Mouse (Mus musculus) heart, embryonic 16.5 days (tissue): ENCODE measurements at regions not wholly inside any gene's neighbourhood (a gene's known extent, or its start where the extent isn't known, plus 50 kb on each side); places are given as distances from the start of the nearest gene placed in this dataset.
A peak's percentile ranks its signal among the peaks of the same experiment; 100 is the strongest.

Experiments used
- ATAC-seq: fragments of 200-750 bp; cut with Nextera tagmentation; replicated peaks from 2 replicates; pipeline ENCODE4 v1.8.0; 2017; ENCODE audit warnings: moderate number of reproducible peaks; ENCODE audit not compliant: insufficient read depth, low FRiP score; ENCODE audit errors: extremely low read depth
- H3K27ac ChIP-seq: fragments of 300-500 bp; sonication (generic); 2 replicates; pipeline ENCODE4 v1.5.1; 2014; ENCODE audit warnings: mild to moderate bottlenecking, low read length, control low read depth, moderate library complexity
- H3K27me3 ChIP-seq: fragments of 300-500 bp; sonication (generic); 2 replicates; pipeline ENCODE4 v1.6.1; 2014; ENCODE audit warnings: low read length, mixed read lengths; ENCODE audit not compliant: control insufficient read depth, insufficient read depth
- H3K36me3 ChIP-seq: fragments of 300-500 bp; sonication (generic); 2 replicates; pipeline ENCODE4 v1.6.1; 2014; ENCODE audit not compliant: control insufficient read depth, insufficient read depth
- H3K4me1 ChIP-seq: fragments of 300-500 bp; sonication (generic); 2 replicates; pipeline ENCODE4 v1.6.1; 2014; ENCODE audit warnings: low read length, mixed read lengths; ENCODE audit not compliant: control insufficient read depth, insufficient read depth
- H3K4me2 ChIP-seq: fragments of 300-500 bp; sonication (generic); 2 replicates; pipeline ENCODE4 v1.6.1; 2014; ENCODE audit warnings: low read depth, mild to moderate bottlenecking, control low read depth, low read length
- H3K4me3 ChIP-seq: fragments of 300-500 bp; sonication (generic); 2 replicates; pipeline ENCODE4 v1.5.1; 2014; ENCODE audit warnings: mild to moderate bottlenecking, control low read depth, low read length
- H3K9ac ChIP-seq: fragments of 300-500 bp; sonication (generic); 2 replicates; pipeline ENCODE4 v1.6.1; 2014; ENCODE audit warnings: low read length, control low read depth
- H3K9me3 ChIP-seq: fragments of 300-500 bp; sonication (generic); replicated peaks from 2 replicates; pipeline ENCODE4 v1.6.1; 2016; ENCODE audit warnings: low read length; ENCODE audit not compliant: control insufficient read depth
- WGBS: fragments of 180-500 bp; shearing (Covaris S2); extraction: QIAGEN DNeasy Blood & Tissue Kit; methylation state at CpG from one replicate; pipeline ENCODE4 v1.1.7; 2014; 5-methylcytosine and 5-hydroxymethylcytosine counted together

- no peak overlapping the region for H3K4me2 ChIP-seq
- no peak for ATAC-seq
- 0 out of 2 replicates have a peak, but pooled peaks cover 2% of the 10 kb centered on the region for H3K4me1 ChIP-seq
- no peaks in the 10 kb centered on the region for H3K36me3 ChIP-seq
- no peak overlapping the region for H3K4me3 ChIP-seq
- H3K9ac ChIP-seq = no peak overlapping the region
- WGBS = 64% methylated on average over 10 of the region's 10 CpGs
- H3K9me3 ChIP-seq = no peaks in the 10 kb centered on the region
- no peak overlapping the region for H3K27ac ChIP-seq
- H3K27me3 ChIP-seq = no peaks in the 10 kb centered on the region
These were observed 346.5 kb downstream of the Wdr11 start for GRCm38 (mm10) chr7:129938141-129938540.

- no peaks in the 10 kb centered on the region for H3K9me3 ChIP-seq
- H3K36me3 ChIP-seq = no peaks in the 10 kb centered on the region
- H3K4me1 ChIP-seq = no peaks in the 10 kb centered on the region
- no peaks in the 10 kb centered on the region for H3K27me3 ChIP-seq
- no peak for ATAC-seq
- H3K9ac ChIP-seq = no peak overlapping the region
- WGBS = 83% methylated on average over 5 of the region's 5 CpGs
- H3K27ac ChIP-seq = no peak overlapping the region
- H3K4me2 ChIP-seq = no peak overlapping the region
- H3K4me3 ChIP-seq = no peak overlapping the region
These were observed 347.6 kb downstream of the Wdr11 start for GRCm38 (mm10) chr7:129939266-129939665.

- H3K36me3 ChIP-seq = no peaks in the 10 kb centered on the region
- H3K27ac ChIP-seq = no peak overlapping the region
- no peaks in the 10 kb centered on the region for H3K27me3 ChIP-seq
- peaks cover 3% of the 10 kb centered on the region; the same call in 1 of the 2 replicates for H3K4me1 ChIP-seq
- H3K9ac ChIP-seq = no peak overlapping the region
- WGBS = 77% methylated on average over 9 of the region's 9 CpGs
- no peak overlapping the region for H3K4me3 ChIP-seq
- ATAC-seq = no peak
- H3K4me2 ChIP-seq = no peak overlapping the region
- no peaks in the 10 kb centered on the region for H3K9me3 ChIP-seq
These were observed 349.8 kb downstream of the Wdr11 start for GRCm38 (mm10) chr7:129941311-129942029.

DNA sequence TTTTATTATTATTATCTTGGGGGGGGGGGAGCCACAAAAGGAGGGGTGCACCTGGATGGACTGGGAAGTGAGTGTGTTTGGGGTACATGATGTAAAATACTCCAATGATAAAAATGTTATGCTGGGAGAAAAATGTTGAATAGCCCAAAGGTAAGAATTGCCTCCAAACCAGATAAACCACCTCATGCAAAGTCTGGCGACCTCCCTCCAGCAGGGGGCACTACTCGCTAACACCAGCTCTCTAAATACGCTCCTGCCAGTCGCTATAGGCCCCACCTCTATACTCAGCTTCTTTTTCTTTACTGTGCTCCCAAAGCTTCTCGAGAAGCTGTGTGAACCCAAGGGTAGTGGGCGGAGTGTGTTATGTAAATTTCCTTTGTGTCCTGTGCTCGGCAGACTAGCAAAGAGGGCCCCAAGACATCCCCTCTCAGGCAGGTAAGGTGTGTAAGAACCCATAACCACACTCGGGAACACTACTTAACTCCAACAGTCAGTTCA is 357.0 kb downstream of the Wdr11 start:
- Histone ChIP-seq H3K9ac (no peak overlapping the region), H3K4me3 (no peak overlapping the region), H3K36me3 (no peaks in the 10 kb centered on the region), H3K4me2 (no peak overlapping the region), H3K4me1 (peaks cover 6% of the 10 kb centered on the region), H3K27me3 (no peaks in the 10 kb centered on the region), H3K9me3 (peaks cover 3% of the 10 kb centered on the region; the same call in 1 of the 2 replicates), H3K27ac (no peak overlapping the region)
- ATAC-seq = no peak
- WGBS = 79% methylated on average over 8 of the region's 8 CpGs

GRCm38 (mm10) chr7:129950456-129950855 is 358.8 kb downstream of the Wdr11 start:
- H3K4me2 ChIP-seq = no peak overlapping the region
- no peak overlapping the region for H3K4me3 ChIP-seq
- WGBS = 93% methylated on average over 1 of the region's 1 CpGs
- no peak overlapping the region for H3K9ac ChIP-seq
- H3K4me1 ChIP-seq = peaks cover 3% of the 10 kb centered on the region; the same call in 1 of the 2 replicates
- no peak overlapping the region for H3K27ac ChIP-seq
- H3K36me3 ChIP-seq = no peaks in the 10 kb centered on the region
- no peaks in the 10 kb centered on the region for H3K27me3 ChIP-seq
- ATAC-seq = no peak
- H3K9me3 ChIP-seq = peaks cover 3% of the 10 kb centered on the region; the same call in 1 of the 2 replicates

- 76% methylated on average over 3 of the region's 3 CpGs for WGBS
- no peaks in the 10 kb centered on the region for H3K36me3 ChIP-seq
- H3K9ac ChIP-seq = no peak overlapping the region
- no peak overlapping the region for H3K27ac ChIP-seq
- no peaks in the 10 kb centered on the region for H3K9me3 ChIP-seq
- H3K4me3 ChIP-seq = no peak overlapping the region
- no peak overlapping the region for H3K4me2 ChIP-seq
- H3K27me3 ChIP-seq = no peaks in the 10 kb centered on the region
- no peak for ATAC-seq
- H3K4me1 ChIP-seq = no peaks in the 10 kb centered on the region
These were observed 366.7 kb downstream of the Wdr11 start for GRCm38 (mm10) chr7:129958379-129958778.

- no peak overlapping the region for H3K4me2 ChIP-seq
- no peaks in the 10 kb centered on the region for H3K9me3 ChIP-seq
- no peak overlapping the region for H3K27ac ChIP-seq
- H3K27me3 ChIP-seq = no peaks in the 10 kb centered on the region
- WGBS = 82% methylated on average over 12 of the region's 12 CpGs
- H3K9ac ChIP-seq = no peak overlapping the region
- peaks cover 8% of the 10 kb centered on the region for H3K4me1 ChIP-seq
- no peak overlapping the region for H3K4me3 ChIP-seq
- ATAC-seq = no peak
- no peaks in the 10 kb centered on the region for H3K36me3 ChIP-seq
These were observed 370.9 kb downstream of the Wdr11 start for GRCm38 (mm10) chr7:129962575-129962974.

DNA sequence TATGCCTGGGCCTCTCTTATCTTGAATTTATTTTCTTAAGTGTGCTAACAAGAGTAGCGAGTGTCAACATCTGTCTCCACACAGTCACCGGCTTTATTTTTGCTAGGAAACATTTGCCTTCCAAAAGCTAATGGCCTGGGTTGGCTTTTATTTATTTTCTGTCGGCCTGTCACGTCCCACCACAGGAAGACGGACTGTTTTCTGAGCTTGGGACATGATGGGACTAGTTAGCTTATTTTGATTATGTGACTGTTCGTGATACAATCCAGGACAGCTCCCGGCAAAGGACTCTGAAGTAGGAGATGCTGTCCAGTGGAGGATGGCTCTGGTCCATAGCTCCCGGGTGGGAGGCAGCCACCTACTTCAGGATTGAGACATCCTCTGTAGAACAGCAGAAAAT is 372.5 kb downstream of the Wdr11 start:
- H3K4me3 ChIP-seq = no peak overlapping the region
- no peak overlapping the region for H3K4me2 ChIP-seq
- H3K4me1 ChIP-seq = peaks cover 8% of the 10 kb centered on the region
- H3K36me3 ChIP-seq = no peaks in the 10 kb centered on the region
- peak overlapping the region; percentile 10; the same call in 1 of the 2 replicates for H3K27ac ChIP-seq
- H3K9ac ChIP-seq = no peak overlapping the region
- 20% methylated on average over 8 of the region's 8 CpGs for WGBS
- H3K27me3 ChIP-seq = no peaks in the 10 kb centered on the region
- no peaks in the 10 kb centered on the region for H3K9me3 ChIP-seq
- ATAC-seq = peak; percentile 55; the same call in 1 of the 2 replicates

DNA sequence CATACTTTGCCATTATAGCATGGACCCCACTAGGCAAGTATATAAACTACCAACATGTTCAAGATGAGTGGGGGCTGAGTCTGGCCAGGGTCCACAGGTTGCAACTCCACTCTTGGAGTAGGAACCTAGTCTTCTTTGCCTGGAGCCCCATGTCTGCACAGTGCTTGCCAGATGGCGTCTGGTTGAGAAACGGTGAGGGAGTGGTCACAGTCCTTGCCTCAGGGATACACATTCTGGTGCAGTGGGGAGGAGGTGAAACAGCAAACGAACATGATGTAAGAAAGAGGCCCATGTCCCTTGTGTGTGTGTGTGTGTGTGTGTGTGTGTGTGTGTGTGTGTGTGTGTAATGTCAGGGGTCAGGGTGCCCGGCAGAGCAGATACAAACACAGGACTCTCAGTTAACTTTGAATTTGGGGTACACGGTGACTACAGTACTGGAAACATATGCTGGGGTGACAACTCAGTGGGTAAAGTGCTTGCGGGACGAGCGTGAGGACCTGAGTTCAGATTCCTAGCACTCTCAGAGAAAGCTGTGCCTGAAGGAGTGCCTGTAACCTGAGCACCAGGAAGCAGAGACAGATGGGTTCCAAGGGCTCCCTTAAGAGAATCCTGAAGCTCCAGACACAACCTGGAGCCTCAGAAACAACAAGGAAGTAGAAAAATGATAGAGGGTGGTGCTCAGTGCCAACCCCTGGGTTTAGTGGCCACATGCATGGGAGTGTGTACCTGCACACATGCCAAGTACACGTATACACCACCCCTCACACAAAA is 373.8 kb downstream of the Wdr11 start:
- Histone ChIP-seq H3K4me2 (no peak overlapping the region), H3K27me3 (no peaks in the 10 kb centered on the region), H3K36me3 (no peaks in the 10 kb centered on the region), H3K4me1 (peaks cover 8% of the 10 kb centered on the region), H3K9ac (no peak overlapping the region), H3K9me3 (no peaks in the 10 kb centered on the region), H3K27ac (no peak overlapping the region), H3K4me3 (no peak overlapping the region)
- WGBS = 78% methylated on average over 9 of the region's 9 CpGs
- ATAC-seq = no peak
